Mouse (Mus musculus) neural tube, embryonic 15.5 days (tissue): ENCODE measurements around the gene Tarbp2. TPM values are rescaled to one million over a fixed set of nuclear protein-coding genes. Genes with fewer than 3 reads are reported as not detected.
A peak's percentile ranks its signal among the peaks of the same experiment; 100 is the strongest.

ENCODE experiments used
- ATAC-seq: fragments of 200-750 bp; cut with Nextera tagmentation; 2 replicates; pipeline ENCODE4 v1.8.0; 2017; ENCODE audit warnings: mild to moderate bottlenecking, moderate TSS enrichment, moderate library complexity; ENCODE audit not compliant: low FRiP score
- H3K27ac ChIP-seq: fragments of 300-500 bp; sonication (generic); replicated peaks from 2 replicates; pipeline ENCODE4 v1.5.1; 2015; ENCODE audit warnings: mild to moderate bottlenecking, inconsistent platforms
- H3K27me3 ChIP-seq: fragments of 300-500 bp; sonication (generic); replicated peaks from 2 replicates; pipeline ENCODE4 v1.6.1; 2015; ENCODE audit warnings: inconsistent platforms
- H3K36me3 ChIP-seq: fragments of 300-500 bp; sonication (generic); 2 replicates; pipeline ENCODE4 v1.6.1; 2015; ENCODE audit warnings: inconsistent platforms
- H3K4me1 ChIP-seq: fragments of 300-500 bp; sonication (generic); 2 replicates; pipeline ENCODE4 v1.6.1; 2015; ENCODE audit warnings: inconsistent platforms
- H3K4me2 ChIP-seq: fragments of 300-500 bp; sonication (generic); 2 replicates; pipeline ENCODE4 v1.6.1; 2015; ENCODE audit warnings: inconsistent platforms, mild to moderate bottlenecking, moderate library complexity
- H3K4me3 ChIP-seq: fragments of 300-500 bp; sonication (generic); replicated peaks from 2 replicates; pipeline ENCODE4 v1.5.1; 2015; ENCODE audit warnings: mild to moderate bottlenecking, inconsistent platforms
- H3K9ac ChIP-seq: fragments of 300-500 bp; sonication (generic); replicated peaks from 2 replicates; pipeline ENCODE4 v1.6.1; 2015; ENCODE audit warnings: mild to moderate bottlenecking, inconsistent platforms
- H3K9me3 ChIP-seq: fragments of 300-500 bp; sonication (generic); replicated peaks from 2 replicates; pipeline ENCODE4 v1.6.1; 2016; ENCODE audit warnings: inconsistent platforms
- WGBS: fragments of 180-500 bp; shearing (Covaris S2); methylation state at CpG from one replicate; pipeline ENCODE4 v1.1.7; 2015; ENCODE audit warnings: mixed read lengths; 5-methylcytosine and 5-hydroxymethylcytosine counted together
- polyA plus RNA-seq: library from polyadenylated mRNA; unstranded; fragments of >200 nt; fragmentation: Nextera tagmentation; extraction: Ambion mirVana; gene quantifications from 2 replicates; pipeline ENCODE4 v1.2.1, GENCODE M21; 2015

Gene Tarbp2
- polyA plus RNA-seq, 1 experiment from 2014 or later: 93.7 TPM

DNA sequence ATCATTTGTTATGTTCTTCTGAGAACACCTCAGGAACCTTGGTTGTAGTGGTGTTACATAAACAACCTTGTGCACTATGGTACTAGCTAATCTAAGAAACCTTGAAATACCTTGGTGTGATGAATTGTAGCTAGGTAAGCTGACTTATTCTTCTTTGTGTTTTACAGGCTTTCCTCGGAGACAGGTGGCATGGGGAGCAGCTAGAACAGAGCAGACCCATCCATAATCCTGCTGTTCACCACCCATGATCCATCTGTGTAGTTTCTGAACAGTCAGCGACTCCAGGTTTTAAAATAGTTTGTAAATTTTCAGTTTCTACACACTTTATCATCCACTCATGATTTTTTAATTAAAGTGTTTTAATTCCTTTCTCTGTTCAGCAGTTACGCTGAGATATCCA, 19.7 kb upstream of the Tarbp2 start:
- Histone ChIP-seq H3K4me2 (no peak overlapping the region), H3K36me3 (peaks cover 69% of the 10 kb centered on the region), H3K27ac (no peak overlapping the region), H3K27me3 (no peaks in the 10 kb centered on the region), H3K4me3 (no peak overlapping the region), H3K9me3 (no peaks in the 10 kb centered on the region), H3K4me1 (no peaks in the 10 kb centered on the region), H3K9ac (no peak overlapping the region)
- WGBS: 85% methylated on average over 3 of the region's 3 CpGs
- no peak for ATAC-seq

DNA sequence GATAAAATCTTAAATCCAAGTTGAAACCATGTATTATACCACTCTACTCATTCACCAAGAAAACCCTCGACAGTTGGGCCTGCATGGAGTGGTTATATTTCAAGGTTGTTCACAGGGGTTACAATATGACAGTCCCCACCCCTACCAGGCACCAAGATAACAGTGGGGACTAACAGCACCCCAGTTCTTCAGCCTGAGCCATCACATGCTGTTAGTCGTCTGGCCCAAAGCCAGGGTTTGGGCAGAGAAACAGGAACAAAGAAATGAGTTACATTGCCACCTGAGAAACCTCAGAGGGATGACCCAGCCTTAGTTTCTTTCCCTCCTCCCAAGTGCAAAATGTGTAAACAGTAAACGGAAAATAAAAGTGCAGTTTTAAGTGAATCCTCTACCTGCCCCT, 18.6 kb upstream of the Tarbp2 start:
- ATAC-seq: no peak
- H3K9ac ChIP-seq: no peak overlapping the region
- no peak overlapping the region for H3K4me2 ChIP-seq
- H3K36me3 ChIP-seq: peaks cover 71% of the 10 kb centered on the region
- 80% methylated on average over 3 of the region's 3 CpGs for WGBS
- H3K4me3 ChIP-seq: no peak overlapping the region
- no peaks in the 10 kb centered on the region for H3K4me1 ChIP-seq
- no peaks in the 10 kb centered on the region for H3K27me3 ChIP-seq
- no peaks in the 10 kb centered on the region for H3K9me3 ChIP-seq
- no peak overlapping the region for H3K27ac ChIP-seq

DNA sequence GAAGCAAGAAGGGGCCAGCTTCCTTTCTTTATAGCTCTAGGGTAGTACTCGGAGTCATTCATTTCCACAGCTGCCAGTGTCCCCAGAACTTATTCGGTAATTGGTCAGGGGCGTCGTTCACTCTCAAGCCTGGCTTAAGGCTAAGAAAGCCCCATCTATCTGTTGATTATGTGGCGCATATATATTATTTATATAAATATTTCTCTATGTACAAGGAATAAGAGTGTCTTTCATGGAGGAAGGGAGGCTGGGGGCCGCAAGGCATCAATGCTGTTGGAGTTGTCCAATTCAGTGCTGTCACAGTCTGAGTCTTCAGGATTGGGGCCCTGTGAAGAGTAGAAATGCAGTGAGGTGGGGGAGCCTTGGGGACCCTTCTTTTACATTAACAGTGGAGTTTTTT, 18.1 kb upstream of the Tarbp2 start:
- H3K4me2 ChIP-seq: no peak overlapping the region
- H3K9ac ChIP-seq: no peak overlapping the region
- H3K36me3 ChIP-seq: peaks cover 73% of the 10 kb centered on the region
- no peaks in the 10 kb centered on the region for H3K9me3 ChIP-seq
- no peak for ATAC-seq
- 88% methylated on average over 6 of the region's 6 CpGs for WGBS
- H3K27me3 ChIP-seq: no peaks in the 10 kb centered on the region
- H3K27ac ChIP-seq: no peak overlapping the region
- H3K4me3 ChIP-seq: no peak overlapping the region
- H3K4me1 ChIP-seq: no peaks in the 10 kb centered on the region

DNA sequence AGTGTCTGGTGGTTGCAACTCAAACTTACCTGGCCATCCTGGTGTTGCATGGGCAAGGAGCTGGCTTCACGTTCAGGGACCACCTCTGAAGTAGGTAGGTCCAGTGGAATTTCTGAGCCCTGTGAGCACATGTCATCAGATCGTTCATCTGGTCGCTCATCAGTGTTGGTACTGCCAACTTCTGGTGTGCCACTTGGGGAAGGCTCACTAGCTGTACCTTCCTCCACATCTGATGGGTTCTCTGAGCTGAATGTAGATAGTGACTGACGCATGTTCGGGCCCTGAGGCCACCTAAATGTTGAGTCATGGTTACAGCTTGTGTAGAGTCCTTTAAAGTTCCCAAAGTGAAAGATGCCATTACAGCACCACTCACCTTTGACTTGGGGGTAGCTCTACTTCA, 17.5 kb upstream of the Tarbp2 start:
- ATAC-seq: no peak
- no peaks in the 10 kb centered on the region for H3K9me3 ChIP-seq
- no peaks in the 10 kb centered on the region for H3K27me3 ChIP-seq
- no peak overlapping the region for H3K4me3 ChIP-seq
- H3K4me1 ChIP-seq: no peaks in the 10 kb centered on the region
- peaks cover 75% of the 10 kb centered on the region for H3K36me3 ChIP-seq
- no peak overlapping the region for H3K9ac ChIP-seq
- 93% methylated on average over 5 of the region's 5 CpGs for WGBS
- no peak overlapping the region for H3K4me2 ChIP-seq
- H3K27ac ChIP-seq: no peak overlapping the region

DNA sequence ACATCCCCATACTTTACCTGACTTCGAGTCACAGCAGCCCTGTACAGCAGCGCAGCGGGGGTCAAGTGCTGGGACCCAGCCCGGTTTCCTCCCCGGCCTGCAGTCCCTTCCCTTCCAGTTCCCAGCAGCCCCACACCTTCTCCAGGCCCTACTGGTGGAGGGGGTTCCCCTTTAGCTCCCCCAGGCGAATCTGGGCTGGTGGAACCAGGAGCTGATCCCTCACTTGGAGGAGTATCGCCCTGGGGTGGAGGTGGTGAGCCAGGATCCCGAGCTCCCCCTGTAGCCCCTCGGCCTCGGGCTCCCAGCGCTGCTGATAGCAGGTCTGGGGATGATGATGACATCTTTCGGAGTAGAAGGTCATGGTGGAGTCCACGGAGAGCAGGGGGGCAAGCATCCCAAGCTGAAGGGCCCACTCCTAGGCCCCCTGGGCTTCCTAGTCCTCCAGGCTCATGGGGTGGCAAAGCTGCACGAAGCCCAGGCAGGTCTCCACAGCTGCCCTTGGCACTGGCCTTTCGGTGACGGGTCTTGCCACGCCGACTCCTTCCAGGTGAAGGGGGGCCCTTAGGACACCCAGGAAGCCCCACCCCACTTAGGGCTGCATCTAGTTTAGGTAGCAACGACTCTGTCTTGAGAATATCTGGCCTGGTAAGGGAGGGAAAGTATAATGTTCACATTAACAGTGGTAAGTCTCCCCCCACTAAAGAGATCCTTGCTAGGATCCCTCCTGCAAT, 16.7 kb upstream of the Tarbp2 start:
- WGBS: 89% methylated on average over 19 of the region's 19 CpGs
- Histone ChIP-seq H3K4me1 (no peaks in the 10 kb centered on the region), H3K27me3 (no peaks in the 10 kb centered on the region), H3K4me3 (no peak overlapping the region), H3K27ac (no peak overlapping the region), H3K9me3 (no peaks in the 10 kb centered on the region), H3K4me2 (no peak overlapping the region), H3K9ac (no peak overlapping the region), H3K36me3 (peaks cover 75% of the 10 kb centered on the region)
- ATAC-seq: peak; percentile 30; the same call in 1 of the 2 replicates

DNA sequence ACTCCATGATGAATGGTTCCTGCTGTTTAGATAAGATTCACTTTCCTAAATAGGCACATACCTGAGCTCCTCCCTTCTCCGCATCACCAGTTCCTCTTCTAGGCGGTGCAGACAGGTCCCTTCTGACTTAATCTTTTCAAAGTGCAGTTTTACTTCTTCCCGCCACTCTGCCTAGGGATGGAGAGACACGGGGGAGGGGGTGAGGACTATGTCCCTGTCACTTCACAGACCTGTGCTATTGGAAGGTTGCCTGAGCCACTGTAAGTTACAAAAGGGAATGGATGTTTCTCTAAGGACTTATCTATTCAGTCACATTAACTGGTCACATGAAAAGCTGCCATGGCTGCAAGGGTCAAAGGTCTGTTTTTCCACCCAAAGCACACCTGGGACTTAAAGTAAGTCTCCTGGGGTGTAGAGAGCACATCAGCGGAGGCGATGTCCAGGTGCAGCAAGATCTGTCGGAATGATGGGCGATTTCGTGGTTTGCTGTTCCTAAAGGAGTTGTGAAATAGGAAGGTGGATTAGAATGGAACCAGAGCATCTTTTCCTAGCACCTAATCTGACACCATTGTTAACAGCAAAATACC, 15.6 kb upstream of the Tarbp2 start:
- H3K4me3 ChIP-seq: no peak overlapping the region
- 83% methylated on average over 9 of the region's 9 CpGs for WGBS
- H3K4me2 ChIP-seq: no peak overlapping the region
- no peak overlapping the region for H3K27ac ChIP-seq
- ATAC-seq: no peak
- peaks cover 76% of the 10 kb centered on the region for H3K36me3 ChIP-seq
- H3K9ac ChIP-seq: no peak overlapping the region
- no peaks in the 10 kb centered on the region for H3K4me1 ChIP-seq
- no peaks in the 10 kb centered on the region for H3K9me3 ChIP-seq
- no peaks in the 10 kb centered on the region for H3K27me3 ChIP-seq

DNA sequence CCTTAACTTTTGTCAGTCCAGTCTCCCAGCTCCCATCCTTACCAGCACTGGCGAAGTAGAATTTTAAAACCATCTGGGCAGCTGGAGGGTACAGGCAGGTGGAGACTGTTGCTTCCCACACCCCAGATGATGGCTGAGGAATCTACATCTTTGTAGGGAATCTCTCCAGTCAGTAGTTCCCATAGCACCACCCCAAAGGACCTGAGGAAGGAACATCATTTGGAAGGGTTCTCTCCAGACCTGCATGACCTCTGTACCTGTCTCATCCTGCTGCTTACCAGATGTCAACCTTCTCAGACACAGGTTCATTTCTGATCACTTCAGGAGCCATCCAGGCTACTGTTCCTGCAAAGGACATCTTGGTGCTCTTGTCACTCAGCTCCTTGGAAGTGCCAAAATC, 14.5 kb upstream of the Tarbp2 start, which contains the start of gene Gm10337:
Gm10337 (plus strand) TSS at position 276 of the 400 bp plus-strand sequence.
- Histone ChIP-seq H3K4me3 (no peak within 1 kb of the TSS), H3K9ac (no peak within 1 kb of the TSS), H3K27ac (no peak within 1 kb of the TSS), H3K36me3 (peaks cover 79% of the 10 kb centered on the region), H3K9me3 (no peaks in the 10 kb centered on the region), H3K4me1 (peaks cover 1% of the 10 kb centered on the region; the same call in 1 of the 2 replicates), H3K27me3 (no peaks in the 10 kb centered on the region), H3K4me2 (no peak within 1 kb of the TSS)
- no peak for ATAC-seq
- 93% methylated on average over 1 of the region's 1 CpGs for WGBS

DNA sequence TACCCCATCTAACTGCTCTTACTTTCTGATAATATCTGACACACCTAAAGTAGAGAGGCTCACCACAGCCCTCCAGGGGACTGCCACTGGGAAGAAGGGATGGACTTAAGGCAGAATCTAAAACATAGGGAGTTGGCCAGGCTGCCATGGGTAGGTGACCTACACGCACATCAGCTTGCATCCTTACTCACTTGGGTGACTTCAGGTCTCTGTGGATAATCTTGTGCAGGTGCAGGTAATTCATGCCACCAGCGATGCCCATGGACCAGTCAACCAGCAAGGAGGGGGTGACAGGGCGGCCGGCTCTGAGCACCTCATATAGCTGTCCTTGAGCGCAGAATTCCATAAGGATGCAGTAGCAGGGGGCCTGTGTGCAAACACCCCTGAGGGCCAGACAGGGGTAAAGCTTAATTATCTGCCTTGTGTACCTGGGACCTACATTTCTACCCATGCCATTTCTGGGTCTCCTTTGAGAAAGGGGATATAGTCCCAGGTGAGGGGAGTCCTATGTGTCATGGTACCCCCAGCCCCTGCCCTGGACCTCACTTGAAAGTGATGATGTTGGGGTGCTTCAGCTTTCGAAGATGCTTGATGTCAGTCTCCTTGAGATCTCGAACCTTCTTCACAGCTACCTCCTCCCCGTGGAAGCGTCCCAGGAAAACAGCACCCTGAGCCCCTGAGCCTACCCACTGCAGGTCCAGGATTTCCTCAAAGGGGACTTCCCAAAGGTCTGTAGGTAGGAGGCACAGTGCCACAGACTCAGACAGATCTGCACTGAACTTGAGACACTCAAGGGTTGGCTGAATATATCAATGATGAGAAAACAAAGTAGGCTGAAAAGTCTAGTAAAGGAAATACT, 13.8 kb upstream of the Tarbp2 start:
- Histone ChIP-seq H3K4me3 (no peak overlapping the region), H3K4me1 (peaks cover 7% of the 10 kb centered on the region), H3K27ac (no peak overlapping the region), H3K4me2 (no peak overlapping the region), H3K27me3 (no peaks in the 10 kb centered on the region), H3K9ac (no peak overlapping the region), H3K9me3 (no peaks in the 10 kb centered on the region), H3K36me3 (peaks cover 76% of the 10 kb centered on the region)
- 91% methylated on average over 9 of the region's 9 CpGs for WGBS
- no peak for ATAC-seq

DNA sequence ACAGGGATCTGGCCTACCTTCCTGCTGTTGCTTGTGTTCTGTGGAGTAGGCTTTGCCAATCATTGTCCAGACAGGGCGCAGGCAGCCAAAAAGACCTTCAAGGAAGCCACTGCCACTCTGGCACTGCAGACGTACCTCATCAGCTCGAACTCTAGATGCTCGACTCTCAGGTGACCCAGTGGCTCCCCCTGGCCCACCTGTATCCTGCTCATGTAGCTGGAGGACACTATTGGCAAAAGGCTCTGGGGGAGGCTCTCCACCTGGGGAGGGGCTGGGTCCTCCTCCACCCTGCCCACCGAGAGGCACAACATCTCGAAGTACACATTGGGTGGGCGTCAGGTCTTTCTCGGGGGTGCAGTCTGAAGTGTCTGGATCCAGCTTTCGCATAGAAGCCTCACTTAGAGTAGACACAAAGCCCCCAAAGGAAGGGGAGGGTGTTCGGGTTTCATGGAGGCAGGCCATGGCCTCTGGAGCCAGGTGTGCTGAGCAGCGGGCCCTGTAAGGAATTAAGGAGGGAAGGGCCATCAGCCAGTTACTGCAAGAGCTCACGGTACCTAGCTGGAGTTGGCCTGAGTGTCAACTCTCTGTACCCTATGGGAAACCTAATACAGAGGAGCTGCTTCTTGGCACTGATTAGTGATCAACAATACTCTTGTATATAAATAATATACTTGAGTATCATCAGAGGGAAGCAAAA, 12.8 kb upstream of the Tarbp2 start:
- WGBS: 77% methylated on average over 12 of the region's 12 CpGs
- H3K9ac ChIP-seq: no peak overlapping the region
- H3K4me3 ChIP-seq: no peak overlapping the region
- H3K36me3 ChIP-seq: peaks cover 65% of the 10 kb centered on the region
- H3K27ac ChIP-seq: no peak overlapping the region
- no peaks in the 10 kb centered on the region for H3K27me3 ChIP-seq
- no peak for ATAC-seq
- no peaks in the 10 kb centered on the region for H3K9me3 ChIP-seq
- peaks cover 18% of the 10 kb centered on the region for H3K4me1 ChIP-seq
- no peak overlapping the region for H3K4me2 ChIP-seq

DNA sequence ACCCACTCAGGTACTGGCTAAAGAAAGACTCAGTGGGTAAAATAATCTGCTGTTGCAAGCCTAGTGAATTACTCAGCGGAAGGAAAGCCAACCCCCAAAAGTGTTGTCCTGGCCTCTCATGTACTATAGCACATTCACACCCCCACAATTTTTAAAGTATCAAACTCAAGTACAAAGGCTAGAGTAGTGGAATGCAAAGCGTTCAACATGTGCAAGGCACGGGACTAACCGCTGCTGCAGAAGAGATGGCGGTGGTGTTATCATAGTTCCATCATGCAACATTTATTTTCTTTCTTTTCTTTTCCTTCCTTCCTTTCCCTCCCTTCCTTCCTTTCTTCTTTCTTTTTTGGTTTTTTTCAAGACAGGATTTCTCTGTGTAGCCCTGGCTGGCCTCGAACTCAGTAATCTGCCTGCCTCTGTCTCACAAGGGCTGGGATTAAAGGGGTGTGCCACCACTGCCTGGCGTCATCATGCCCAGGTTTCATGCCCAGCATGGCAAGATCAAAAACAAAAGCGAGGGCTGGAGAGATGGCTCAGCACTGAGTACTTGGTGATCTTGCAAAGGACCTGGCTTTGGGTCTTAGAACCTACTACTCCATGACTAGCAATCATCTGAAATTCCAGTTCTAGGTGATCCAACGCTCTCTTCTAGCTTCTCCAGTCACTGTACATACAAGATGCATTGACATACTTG, 12.1 kb upstream of the Tarbp2 start:
- no peaks in the 10 kb centered on the region for H3K27me3 ChIP-seq
- H3K9ac ChIP-seq: no peak overlapping the region
- H3K4me3 ChIP-seq: no peak overlapping the region
- H3K9me3 ChIP-seq: no peaks in the 10 kb centered on the region
- no peak overlapping the region for H3K4me2 ChIP-seq
- ATAC-seq: no peak
- no peak overlapping the region for H3K27ac ChIP-seq
- H3K4me1 ChIP-seq: peaks cover 22% of the 10 kb centered on the region
- H3K36me3 ChIP-seq: peaks cover 58% of the 10 kb centered on the region
- WGBS: 89% methylated on average over 9 of the region's 9 CpGs

DNA sequence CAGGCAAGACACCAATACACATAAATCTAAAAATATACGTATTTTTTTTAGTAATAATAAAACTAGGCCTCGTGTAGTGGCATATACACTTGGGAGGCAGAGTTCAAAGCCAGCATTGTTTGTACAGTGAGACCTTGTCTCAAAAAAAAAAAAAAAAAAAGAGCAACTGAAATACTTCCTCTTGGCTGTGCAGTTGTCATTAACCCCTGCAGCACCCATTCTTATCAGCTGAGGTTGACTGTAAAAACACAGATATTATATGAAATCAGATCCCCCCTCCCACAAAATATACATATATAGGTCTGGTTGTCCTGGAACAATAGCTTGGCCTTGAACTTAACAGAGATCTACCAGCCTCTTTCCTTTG, 11.5 kb upstream of the Tarbp2 start:
- H3K36me3 ChIP-seq: peaks cover 53% of the 10 kb centered on the region
- no peak for ATAC-seq
- no peak overlapping the region for H3K4me2 ChIP-seq
- peaks cover 27% of the 10 kb centered on the region for H3K4me1 ChIP-seq
- no peak overlapping the region for H3K9ac ChIP-seq
- no peaks in the 10 kb centered on the region for H3K27me3 ChIP-seq
- WGBS: 61% methylated on average over 2 of the region's 2 CpGs
- H3K27ac ChIP-seq: no peak overlapping the region
- H3K4me3 ChIP-seq: no peak overlapping the region
- H3K9me3 ChIP-seq: no peaks in the 10 kb centered on the region
